Mouse (Mus musculus) gastrocnemius, postnatal 4 days (tissue): ENCODE measurements around the gene Ubxn11. TPM values are rescaled to one million over a fixed set of nuclear protein-coding genes. Genes with fewer than 3 reads are reported as not detected.

Source experiments
- total RNA-seq, 2 experiments: library from RNA; stranded (reverse); gene quantifications; 2 replicates each; pipeline ENCODE4 v1.2.3; 2021

Ubxn11 gene
- total RNA-seq, 2 experiments from 2014 or later: 3.2 to 3.7 TPM

Other genes with a start within 250 kb of the Ubxn11 start
- 1 to 10 TPM; 9.0 to 9.6 TPM for gene Rps6ka1, start 214.8 kb upstream of the Ubxn11 start, total RNA-seq
- gene Hmgn2, start 133.9 kb upstream of the Ubxn11 start, total RNA-seq: 100 to 1,000 TPM; 473 to 485 TPM
- 10 to 100 TPM; 27.1 to 28.8 TPM for gene Dhdds, start 101.7 kb upstream of the Ubxn11 start, total RNA-seq
- 1 to 10 TPM; 2.7 to 3.5 TPM for gene Lin28a, start 83.7 kb upstream of the Ubxn11 start, total RNA-seq
- gene Zfp683, start 48.7 kb upstream of the Ubxn11 start, total RNA-seq: under 1 TPM in 1 of 2 experiments, not detected in 1; 0.23 TPM
- under 1 TPM in 1 of 2 experiments, not detected in 1; 0.54 TPM for gene Crybg2, start 41.8 kb upstream of the Ubxn11 start, total RNA-seq
- gene Cd52, start 7.5 kb upstream of the Ubxn11 start, total RNA-seq: 1 to 10 TPM; 2.4 to 2.7 TPM
- gene Sh3bgrl3, start 26.2 kb downstream of the Ubxn11 start, total RNA-seq: 10 to 100 TPM; 72.4 to 83.6 TPM
- 10 to 100 TPM; 54.8 to 60.3 TPM for gene Cep85, start 84.5 kb downstream of the Ubxn11 start, total RNA-seq
- gene Gm7534, start 100.4 kb downstream of the Ubxn11 start, total RNA-seq: not detected
- gene Catsper4, start 124.8 kb downstream of the Ubxn11 start, total RNA-seq: not detected
- 1 to 10 TPM; 1.8 to 2.3 TPM for gene Cnksr1, start 135.8 kb downstream of the Ubxn11 start, total RNA-seq
- not detected for gene E130218I03Rik, start 141.1 kb downstream of the Ubxn11 start, total RNA-seq
- 1 to 10 TPM; 5.8 to 6.1 TPM for gene Zfp593, start 143.0 kb downstream of the Ubxn11 start, total RNA-seq
- not detected for gene Gm30191, start 144.4 kb downstream of the Ubxn11 start, total RNA-seq
- gene Grrp1, start 151.5 kb downstream of the Ubxn11 start, total RNA-seq: 1 to 10 TPM; 4.5 to 5.7 TPM
- 10 to 100 TPM; 10.4 to 11.8 TPM for gene Pdik1l, start 185.3 kb downstream of the Ubxn11 start, total RNA-seq
- gene Trim63, start 212.6 kb downstream of the Ubxn11 start, total RNA-seq: 10 to 100 TPM; 48.4 to 59.5 TPM
- under 1 TPM; 0.44 to 0.54 TPM for gene Slc30a2, start 240.6 kb downstream of the Ubxn11 start, total RNA-seq